Mouse (Mus musculus) ES-Bruce4 (cell line): Measurements from ENCODE around the gene Camta2.

Source experiments
- CTCF ChIP-seq: IDR thresholded peaks from one replicate; pipeline ENCODE4 v1.8.1; 2011; ENCODE audit warnings: low read depth, low read length
- EP300 ChIP-seq: IDR thresholded peaks from 2 replicates; pipeline ENCODE4 v1.6.1; 2011; ENCODE audit warnings: low read depth, low read length; ENCODE audit not compliant: insufficient read depth
- POLR2A ChIP-seq: IDR thresholded peaks from one replicate; pipeline ENCODE4 v1.8.1; 2011; ENCODE audit warnings: low read length; ENCODE audit not compliant: insufficient read depth

DNA sequence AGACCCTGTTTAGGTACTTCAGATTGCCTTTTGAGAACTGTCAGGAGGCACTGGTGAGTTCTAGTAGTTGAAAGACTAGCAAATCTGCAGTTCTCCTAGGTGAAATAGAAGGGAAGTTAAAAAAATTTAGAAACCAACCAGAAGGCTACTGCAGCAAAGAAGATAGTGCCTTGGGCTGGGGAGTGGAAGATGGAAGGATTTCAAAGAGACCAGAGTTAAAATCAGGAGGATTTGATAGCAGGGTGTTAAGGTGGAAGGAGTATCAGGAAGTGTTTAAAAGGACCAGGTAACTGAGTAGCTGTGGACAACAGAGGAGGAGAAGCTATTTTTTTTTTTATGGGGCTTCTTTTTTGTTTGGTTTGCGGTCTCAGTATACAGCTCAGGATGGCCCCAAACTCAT is 50.1 kb downstream of the Camta2 start:
- TF ChIP-seq EP300, result no peak
- no peak for TF ChIP-seq CTCF
- TF ChIP-seq POLR2A, result no peak
